Mouse (Mus musculus): ENCODE results near the gene Camk2d. TPM values are rescaled to one million over a fixed set of nuclear protein-coding genes. Genes with fewer than 3 reads are reported as not detected.

Camk2d gene
- polyA plus RNA-seq (2014; fragmentation: Nextera tagmentation; extraction: Ambion mirVana): 109 and 117 TPM in 2 replicates

GRCm38 (mm10) chr3:126596086-126596485, at the start of gene Camk2d:
Camk2d (plus strand) TSS chr3:126596302.
- no peaks in the 10 kb centered on the region for H3K9me3 ChIP-seq (ENCODE audit: control insufficient read depth, low read length)
- no peaks in the 10 kb centered on the region for H3K36me3 ChIP-seq (replicated peaks; ENCODE audit: control insufficient read depth, insufficient read depth)
- peak; percentile 97 for DNase-seq (ENCODE audit: low spot score)
- H3K4me3 ChIP-seq (replicated peaks; ENCODE audit: low read length): peak within 1 kb of the TSS; percentile 85
- H3K9ac ChIP-seq: peak within 1 kb of the TSS; percentile 80
- H3K4me1 ChIP-seq (replicated peaks; ENCODE audit: control insufficient read depth, insufficient read depth, low read length): peaks cover 13% of the 10 kb centered on the region
- WGBS: 0% methylated on average over 16 of the region's 16 CpGs
- H3K27ac ChIP-seq: peak within 1 kb of the TSS; percentile 95
- ATAC-seq (ENCODE audit: low FRiP score): peak; percentile 94
- H3K27me3 ChIP-seq (ENCODE audit: control insufficient read depth, insufficient read depth, low read length): no peaks in the 10 kb centered on the region
- H3K4me2 ChIP-seq (replicated peaks): peak within 1 kb of the TSS; percentile 79

- no peak for DNase-seq (ENCODE audit: low spot score)
- H3K27ac ChIP-seq: no peak overlapping the region
- H3K9me3 ChIP-seq (ENCODE audit: control insufficient read depth, low read length): no peaks in the 10 kb centered on the region
- H3K36me3 ChIP-seq (replicated peaks; ENCODE audit: control insufficient read depth, insufficient read depth): no peaks in the 10 kb centered on the region
- no peaks in the 10 kb centered on the region for H3K27me3 ChIP-seq (ENCODE audit: control insufficient read depth, insufficient read depth, low read length)
- ATAC-seq (ENCODE audit: low FRiP score): no peak
- no peak overlapping the region for H3K9ac ChIP-seq
- no peak overlapping the region for H3K4me3 ChIP-seq (replicated peaks; ENCODE audit: low read length)
- H3K4me2 ChIP-seq (replicated peaks): no peak overlapping the region
- no peaks in the 10 kb centered on the region for H3K4me1 ChIP-seq (replicated peaks; ENCODE audit: control insufficient read depth, insufficient read depth, low read length)
Observed at GRCm38 (mm10) chr3:126547941-126548340, 48.2 kb upstream of the Camk2d start.

GRCm38 (mm10) chr3:126563646-126564045, 32.5 kb upstream of the Camk2d start:
- no peaks in the 10 kb centered on the region for H3K27me3 ChIP-seq (ENCODE audit: control insufficient read depth, insufficient read depth, low read length)
- no peaks in the 10 kb centered on the region for H3K4me1 ChIP-seq (replicated peaks; ENCODE audit: control insufficient read depth, insufficient read depth, low read length)
- no peak overlapping the region for H3K9ac ChIP-seq
- ATAC-seq (ENCODE audit: low FRiP score) (0 out of 2 replicates have a peak, but pooled peaks have one; percentile 4), DNase-seq (ENCODE audit: low spot score) (peak; percentile 32)
- no peak overlapping the region for H3K4me3 ChIP-seq (replicated peaks; ENCODE audit: low read length)
- WGBS: 64% methylated on average over 2 of the region's 2 CpGs
- H3K9me3 ChIP-seq (ENCODE audit: control insufficient read depth, low read length): no peaks in the 10 kb centered on the region
- H3K36me3 ChIP-seq (replicated peaks; ENCODE audit: control insufficient read depth, insufficient read depth): no peaks in the 10 kb centered on the region
- H3K27ac ChIP-seq: no peak overlapping the region
- H3K4me2 ChIP-seq (replicated peaks): no peak overlapping the region

- no peak overlapping the region for H3K9ac ChIP-seq
- DNase-seq (ENCODE audit: low spot score) (no peak), ATAC-seq (ENCODE audit: low FRiP score) (no peak)
- H3K4me3 ChIP-seq (replicated peaks; ENCODE audit: low read length): no peak overlapping the region
- H3K36me3 ChIP-seq (replicated peaks; ENCODE audit: control insufficient read depth, insufficient read depth): no peaks in the 10 kb centered on the region
- WGBS: 98% methylated on average over 1 of the region's 1 CpGs
- H3K27me3 ChIP-seq (ENCODE audit: control insufficient read depth, insufficient read depth, low read length): no peaks in the 10 kb centered on the region
- H3K27ac ChIP-seq: no peak overlapping the region
- no peaks in the 10 kb centered on the region for H3K4me1 ChIP-seq (replicated peaks; ENCODE audit: control insufficient read depth, insufficient read depth, low read length)
- no peaks in the 10 kb centered on the region for H3K9me3 ChIP-seq (ENCODE audit: control insufficient read depth, low read length)
- no peak overlapping the region for H3K4me2 ChIP-seq (replicated peaks)
Observed at GRCm38 (mm10) chr3:126570628-126571027, 25.5 kb upstream of the Camk2d start.

GRCm38 (mm10) chr3:126572915-126573314, 23.2 kb upstream of the Camk2d start:
- no peak overlapping the region for H3K4me3 ChIP-seq (replicated peaks; ENCODE audit: low read length)

GRCm38 (mm10) chr3:126575927-126576326, 20.2 kb upstream of the Camk2d start:
- no peak for DNase-seq (ENCODE audit: low spot score)
- WGBS: 64% methylated on average over 2 of the region's 2 CpGs
- no peak for ATAC-seq (ENCODE audit: low FRiP score)

More at GRCm38 (mm10) chr3:126572915-126573314, 23.2 kb upstream of the Camk2d start:
- no peak overlapping the region for H3K27ac ChIP-seq
- H3K27me3 ChIP-seq (ENCODE audit: control insufficient read depth, insufficient read depth, low read length): no peaks in the 10 kb centered on the region
- ATAC-seq (ENCODE audit: low FRiP score) (no peak), DNase-seq (ENCODE audit: low spot score) (no peak)
- H3K36me3 ChIP-seq (replicated peaks; ENCODE audit: control insufficient read depth, insufficient read depth): no peaks in the 10 kb centered on the region
- no peak overlapping the region for H3K4me2 ChIP-seq (replicated peaks)
- H3K9me3 ChIP-seq (ENCODE audit: control insufficient read depth, low read length): no peaks in the 10 kb centered on the region
- 89% methylated on average over 5 of the region's 5 CpGs for WGBS
- no peaks in the 10 kb centered on the region for H3K4me1 ChIP-seq (replicated peaks; ENCODE audit: control insufficient read depth, insufficient read depth, low read length)
- no peak overlapping the region for H3K9ac ChIP-seq

GRCm38 (mm10) chr3:126586134-126586533, 10.0 kb upstream of the Camk2d start:
- no peak overlapping the region for H3K27ac ChIP-seq
- no peak overlapping the region for H3K4me2 ChIP-seq (replicated peaks)
- no peaks in the 10 kb centered on the region for H3K4me1 ChIP-seq (replicated peaks; ENCODE audit: control insufficient read depth, insufficient read depth, low read length)
- WGBS: 93% methylated on average over 3 of the region's 3 CpGs
- H3K9ac ChIP-seq: no peak overlapping the region
- H3K36me3 ChIP-seq (replicated peaks; ENCODE audit: control insufficient read depth, insufficient read depth): no peaks in the 10 kb centered on the region
- DNase-seq (ENCODE audit: low spot score) (no peak), ATAC-seq (ENCODE audit: low FRiP score) (no peak)
- H3K27me3 ChIP-seq (ENCODE audit: control insufficient read depth, insufficient read depth, low read length): no peaks in the 10 kb centered on the region
- no peaks in the 10 kb centered on the region for H3K9me3 ChIP-seq (ENCODE audit: control insufficient read depth, low read length)
- H3K4me3 ChIP-seq (replicated peaks; ENCODE audit: low read length): no peak overlapping the region

More at GRCm38 (mm10) chr3:126575927-126576326, 20.2 kb upstream of the Camk2d start:
- Histone ChIP-seq H3K36me3 (replicated peaks; ENCODE audit: control insufficient read depth, insufficient read depth) (no peaks in the 10 kb centered on the region), H3K4me3 (replicated peaks; ENCODE audit: low read length) (no peak overlapping the region), H3K4me2 (replicated peaks) (no peak overlapping the region), H3K27me3 (ENCODE audit: control insufficient read depth, insufficient read depth, low read length) (no peaks in the 10 kb centered on the region), H3K27ac (no peak overlapping the region), H3K4me1 (replicated peaks; ENCODE audit: control insufficient read depth, insufficient read depth, low read length) (no peaks in the 10 kb centered on the region), H3K9ac (no peak overlapping the region), H3K9me3 (ENCODE audit: control insufficient read depth, low read length) (no peaks in the 10 kb centered on the region)

GRCm38 (mm10) chr3:126587477-126587876, 8.6 kb upstream of the Camk2d start:
- WGBS: 92% methylated on average over 3 of the region's 3 CpGs
- Histone ChIP-seq H3K36me3 (replicated peaks; ENCODE audit: control insufficient read depth, insufficient read depth) (no peaks in the 10 kb centered on the region), H3K4me2 (replicated peaks) (no peak overlapping the region)

GRCm38 (mm10) chr3:126589556-126589955, 6.5 kb upstream of the Camk2d start:
- ATAC-seq (ENCODE audit: low FRiP score): no peak
- no peak for DNase-seq (ENCODE audit: low spot score)
- Histone ChIP-seq H3K36me3 (replicated peaks; ENCODE audit: control insufficient read depth, insufficient read depth) (no peaks in the 10 kb centered on the region), H3K9me3 (ENCODE audit: control insufficient read depth, low read length) (no peaks in the 10 kb centered on the region), H3K4me2 (replicated peaks) (no peak overlapping the region), H3K4me1 (replicated peaks; ENCODE audit: control insufficient read depth, insufficient read depth, low read length) (no peaks in the 10 kb centered on the region), H3K27me3 (ENCODE audit: control insufficient read depth, insufficient read depth, low read length) (no peaks in the 10 kb centered on the region), H3K4me3 (replicated peaks; ENCODE audit: low read length) (no peak overlapping the region), H3K27ac (no peak overlapping the region), H3K9ac (no peak overlapping the region)
- WGBS: 90% methylated on average over 7 of the region's 7 CpGs

More at GRCm38 (mm10) chr3:126587477-126587876, 8.6 kb upstream of the Camk2d start:
- Histone ChIP-seq H3K27me3 (ENCODE audit: control insufficient read depth, insufficient read depth, low read length) (no peaks in the 10 kb centered on the region), H3K9me3 (ENCODE audit: control insufficient read depth, low read length) (no peaks in the 10 kb centered on the region), H3K4me1 (replicated peaks; ENCODE audit: control insufficient read depth, insufficient read depth, low read length) (no peaks in the 10 kb centered on the region), H3K9ac (no peak overlapping the region), H3K27ac (no peak overlapping the region), H3K4me3 (replicated peaks; ENCODE audit: low read length) (no peak overlapping the region)
- ATAC-seq (ENCODE audit: low FRiP score): no peak
- DNase-seq (ENCODE audit: low spot score): no peak

- Histone ChIP-seq H3K4me1 (replicated peaks; ENCODE audit: control insufficient read depth, insufficient read depth, low read length) (peaks cover 13% of the 10 kb centered on the region), H3K4me3 (replicated peaks; ENCODE audit: low read length) (peak overlapping the region; percentile 85; the same call in 1 of the 2 replicates), H3K36me3 (replicated peaks; ENCODE audit: control insufficient read depth, insufficient read depth) (no peaks in the 10 kb centered on the region), H3K27ac (peak overlapping the region; percentile 58), H3K27me3 (ENCODE audit: control insufficient read depth, insufficient read depth, low read length) (no peaks in the 10 kb centered on the region), H3K9ac (peak overlapping the region; percentile 31; the same call in 1 of the 2 replicates), H3K9me3 (ENCODE audit: control insufficient read depth, low read length) (no peaks in the 10 kb centered on the region), H3K4me2 (replicated peaks) (peak overlapping the region; percentile 79)
- no peak for DNase-seq (ENCODE audit: low spot score)
- WGBS: 73% methylated on average over 4 of the region's 4 CpGs
- ATAC-seq (ENCODE audit: low FRiP score): no peak
Observed at GRCm38 (mm10) chr3:126595456-126595855, 646 bp upstream of the Camk2d start.
